Mouse (Mus musculus) megakaryocyte, embryonic 14.5 days (primary cell): ENCODE results near the gene Adipor2. TPM values are rescaled to one million over a fixed set of nuclear protein-coding genes. Genes with fewer than 3 reads are reported as not detected.

Experiments used
- H3K27me3 ChIP-seq: replicated peaks from 2 replicates; pipeline ENCODE3; 2012; ENCODE audit warnings: inconsistent platforms
- H3K36me3 ChIP-seq: replicated peaks from 2 replicates; pipeline ENCODE3; 2012; ENCODE audit warnings: low read length, inconsistent platforms, mixed read lengths
- H3K4me1 ChIP-seq: 2 replicates; pipeline ENCODE4 v1.6.1; 2012; ENCODE audit warnings: inconsistent platforms
- H3K4me3 ChIP-seq: replicated peaks from 2 replicates; pipeline ENCODE3; 2012; ENCODE audit warnings: moderate library complexity, mild to moderate bottlenecking, inconsistent platforms
- H3K9me3 ChIP-seq: 2 replicates; pipeline ENCODE4 v1.6.1; 2012; ENCODE audit warnings: inconsistent platforms
- FLI1 ChIP-seq: IDR thresholded peaks from 2 replicates; pipeline ENCODE4 v1.6.1; 2012; ENCODE audit warnings: low read length, inconsistent platforms, mixed read lengths
- GATA1 ChIP-seq: IDR thresholded peaks from 3 replicates; pipeline ENCODE4 v1.6.1; 2012; ENCODE audit warnings: mixed read lengths, low read length, inconsistent platforms, borderline replicate concordance
- polyA plus RNA-seq: library from polyadenylated mRNA; stranded (reverse); fragments of >175 nt; gene quantifications from 2 replicates; pipeline ENCODE4 v1.2.3, GENCODE M21; 2012; ENCODE audit warnings: low replicate concordance; ENCODE audit not compliant: insufficient read depth

Gene Adipor2
- polyA plus RNA-seq, 1 experiment = 6.0 TPM

- TF ChIP-seq GATA1 (no peak), FLI1 (no peak)
- H3K36me3 ChIP-seq = no peaks in the 10 kb centered on the region
- H3K27me3 ChIP-seq = peaks cover 89% of the 10 kb centered on the region
- H3K4me1 ChIP-seq = peaks cover 17% of the 10 kb centered on the region
- H3K4me3 ChIP-seq = no peak overlapping the region
- H3K9me3 ChIP-seq = peaks cover 6% of the 10 kb centered on the region
Observed at GRCm38 (mm10) chr6:119324776-119325175, 92.7 kb downstream of the Adipor2 start.

- no peak overlapping the region for H3K4me3 ChIP-seq
- no peaks in the 10 kb centered on the region for H3K36me3 ChIP-seq
- H3K4me1 ChIP-seq = peaks cover 5% of the 10 kb centered on the region; the same call in 1 of the 2 replicates
- peaks cover 74% of the 10 kb centered on the region for H3K27me3 ChIP-seq
- H3K9me3 ChIP-seq = peaks cover 13% of the 10 kb centered on the region
- TF ChIP-seq GATA1 = no peak
- no peak for TF ChIP-seq FLI1
Observed at GRCm38 (mm10) chr6:119321752-119322151, 95.8 kb downstream of the Adipor2 start.

- TF ChIP-seq GATA1 (no peak), FLI1 (no peak)
- Histone ChIP-seq H3K9me3 (peaks cover 13% of the 10 kb centered on the region), H3K4me3 (no peak overlapping the region), H3K36me3 (no peaks in the 10 kb centered on the region), H3K27me3 (peaks cover 72% of the 10 kb centered on the region), H3K4me1 (no peaks in the 10 kb centered on the region)
Observed at GRCm38 (mm10) chr6:119320481-119320880, 97.0 kb downstream of the Adipor2 start.

GRCm38 (mm10) chr6:119319358-119319757, 98.1 kb downstream of the Adipor2 start:
- Histone ChIP-seq H3K4me3 (no peak overlapping the region), H3K27me3 (peaks cover 69% of the 10 kb centered on the region), H3K9me3 (peaks cover 13% of the 10 kb centered on the region), H3K36me3 (no peaks in the 10 kb centered on the region), H3K4me1 (no peaks in the 10 kb centered on the region)
- TF ChIP-seq GATA1 (no peak), FLI1 (no peak)

- Histone ChIP-seq H3K4me1 (no peaks in the 10 kb centered on the region), H3K36me3 (no peaks in the 10 kb centered on the region), H3K27me3 (peaks cover 68% of the 10 kb centered on the region), H3K9me3 (peaks cover 13% of the 10 kb centered on the region), H3K4me3 (no peak overlapping the region)
- TF ChIP-seq FLI1 (no peak), GATA1 (no peak)
Observed at GRCm38 (mm10) chr6:119318732-119319131, 98.8 kb downstream of the Adipor2 start.

GRCm38 (mm10) chr6:119314751-119315476, 102.6 kb downstream of the Adipor2 start:
- no peak for TF ChIP-seq GATA1
- no peak for TF ChIP-seq FLI1
- no peak overlapping the region for H3K4me3 ChIP-seq
- H3K4me1 ChIP-seq = no peaks in the 10 kb centered on the region
- H3K36me3 ChIP-seq = no peaks in the 10 kb centered on the region
- H3K9me3 ChIP-seq = peaks cover 9% of the 10 kb centered on the region
- H3K27me3 ChIP-seq = peaks cover 60% of the 10 kb centered on the region

- Histone ChIP-seq H3K4me1 (no peaks in the 10 kb centered on the region), H3K36me3 (no peaks in the 10 kb centered on the region), H3K4me3 (no peak overlapping the region), H3K27me3 (peaks cover 70% of the 10 kb centered on the region), H3K9me3 (no peaks in the 10 kb centered on the region)
- no peak for TF ChIP-seq FLI1
- no peak for TF ChIP-seq GATA1
Observed at GRCm38 (mm10) chr6:119313588-119314375, 103.7 kb downstream of the Adipor2 start.

- H3K36me3 ChIP-seq = no peaks in the 10 kb centered on the region
- no peak overlapping the region for H3K4me3 ChIP-seq
- no peaks in the 10 kb centered on the region for H3K4me1 ChIP-seq
- H3K9me3 ChIP-seq = no peaks in the 10 kb centered on the region
- H3K27me3 ChIP-seq = peaks cover 72% of the 10 kb centered on the region
- TF ChIP-seq FLI1 (no peak), GATA1 (no peak)
Observed at GRCm38 (mm10) chr6:119313096-119313495, 104.4 kb downstream of the Adipor2 start.

- peaks cover 71% of the 10 kb centered on the region for H3K27me3 ChIP-seq
- H3K4me3 ChIP-seq = no peak overlapping the region
- no peaks in the 10 kb centered on the region for H3K9me3 ChIP-seq
- no peaks in the 10 kb centered on the region for H3K36me3 ChIP-seq
- no peak for TF ChIP-seq FLI1
- no peak for TF ChIP-seq GATA1
- no peaks in the 10 kb centered on the region for H3K4me1 ChIP-seq
Observed at GRCm38 (mm10) chr6:119312381-119312780, 105.1 kb downstream of the Adipor2 start.

- H3K36me3 ChIP-seq = no peaks in the 10 kb centered on the region
- no peak overlapping the region for H3K4me3 ChIP-seq
- H3K4me1 ChIP-seq = no peaks in the 10 kb centered on the region
- no peak for TF ChIP-seq GATA1
- TF ChIP-seq FLI1 = no peak
- H3K9me3 ChIP-seq = no peaks in the 10 kb centered on the region
- peaks cover 65% of the 10 kb centered on the region for H3K27me3 ChIP-seq
Observed at GRCm38 (mm10) chr6:119310176-119310575, 107.3 kb downstream of the Adipor2 start.
